Mouse (Mus musculus): ENCODE measurements around the gene Prmt2. TPM values are rescaled to one million over a fixed set of nuclear protein-coding genes. Genes with fewer than 3 reads are reported as not detected.
A peak's percentile ranks its signal among the peaks of the same experiment; 100 is the strongest.

Gene Prmt2
- 5.7 and 5.9 TPM in 2 replicates for polyA plus RNA-seq (2015; fragmentation: Nextera tagmentation; extraction: Ambion mirVana)

DNA sequence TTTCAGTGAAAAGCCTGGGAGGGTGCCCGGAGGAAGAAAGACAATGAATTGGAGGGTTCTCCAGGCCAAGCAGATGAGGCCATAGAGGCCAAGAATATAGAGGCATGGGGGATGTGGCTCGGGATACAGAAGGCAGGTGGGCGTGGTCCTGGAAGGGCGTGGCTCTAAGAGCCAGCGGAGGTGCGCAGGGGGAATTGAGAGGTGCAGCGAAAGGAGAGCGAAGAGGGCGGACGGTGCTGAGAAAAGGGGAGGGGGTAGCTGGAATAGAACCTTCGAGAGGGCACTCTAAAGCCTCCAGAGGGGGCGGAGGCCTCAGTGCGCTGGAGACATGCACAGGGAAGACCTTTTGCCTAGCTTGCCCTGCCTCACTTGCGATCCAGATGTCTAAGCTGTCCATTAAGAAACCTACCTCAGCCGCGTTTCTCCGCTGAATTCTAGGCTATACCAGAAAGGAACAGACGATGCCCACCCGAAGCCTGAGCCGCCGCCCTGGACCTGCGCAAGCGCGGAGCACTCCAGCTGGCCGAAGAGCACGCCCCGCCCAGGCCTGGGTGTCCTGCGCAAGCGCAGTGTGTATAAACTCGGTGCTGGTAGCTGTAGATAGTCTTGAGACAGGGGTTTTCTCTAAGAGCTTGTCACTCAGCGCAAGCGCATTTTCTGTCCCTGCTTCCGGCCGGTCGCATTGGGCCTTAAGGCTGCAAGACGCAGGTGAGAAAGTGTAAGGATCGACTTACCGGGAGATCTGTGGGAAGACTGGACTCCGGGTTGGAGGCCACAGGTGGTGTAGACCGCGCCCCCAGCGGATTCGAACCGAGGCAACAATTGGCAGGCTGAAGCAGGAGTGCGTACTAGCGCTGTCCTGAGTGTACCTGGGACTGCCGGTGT lies at the start of gene Prmt2:
TSS of gene Prmt2 (minus strand) at position 525 of the 885 bp plus-strand sequence.
- Histone ChIP-seq H3K36me3 (replicated peaks) (no peaks in the 10 kb centered on the region), H3K27ac (replicated peaks) (peak within 1 kb of the TSS; percentile 65; the same call in 1 of the 2 replicates), H3K27me3 (no peaks in the 10 kb centered on the region), H3K4me3 (replicated peaks) (peak within 1 kb of the TSS; percentile 69), H3K9ac (peak within 1 kb of the TSS; percentile 62), H3K4me2 (peak within 1 kb of the TSS; percentile 94), H3K9me3 (replicated peaks) (no peaks in the 10 kb centered on the region), H3K4me1 (replicated peaks) (peaks cover 13% of the 10 kb centered on the region)
- 1% methylated on average over 47 of the region's 47 CpGs for WGBS (ENCODE audit: insufficient replicate concordance)
- ATAC-seq (ENCODE audit: insufficient read depth), result peak; percentile 95

DNA sequence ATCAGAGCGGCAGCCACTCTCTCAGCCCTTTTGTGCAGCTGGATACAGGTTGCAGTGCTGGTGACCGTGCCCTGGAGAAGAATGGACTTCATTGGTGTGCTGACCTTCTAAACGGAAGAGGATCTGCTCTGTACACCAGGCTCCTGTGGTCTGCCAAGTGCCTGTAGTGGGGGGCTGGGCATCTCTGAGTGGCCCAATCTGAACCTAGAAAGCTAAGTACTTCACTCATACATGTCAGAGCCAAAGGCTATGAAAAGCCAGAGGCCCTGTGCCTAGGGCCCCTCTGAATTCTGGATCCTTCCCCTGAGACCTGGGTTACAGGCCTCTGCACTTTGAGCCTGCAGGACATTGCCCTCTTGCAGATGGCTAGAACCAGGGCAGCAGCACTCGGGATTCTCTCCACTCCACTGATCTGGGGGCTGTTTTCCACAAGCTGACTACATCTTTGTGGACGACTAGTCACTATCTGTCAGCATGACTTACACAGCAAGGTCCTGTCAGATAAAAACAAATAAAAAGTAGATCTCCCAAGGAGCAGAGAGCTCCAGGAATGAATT lies 41.0 kb upstream of the Prmt2 start:
- Histone ChIP-seq H3K9ac (no peak overlapping the region), H3K36me3 (replicated peaks) (0 out of 2 replicates have a peak, but pooled peaks cover 9% of the 10 kb centered on the region), H3K27me3 (no peaks in the 10 kb centered on the region), H3K4me1 (replicated peaks) (no peaks in the 10 kb centered on the region), H3K4me3 (replicated peaks) (no peak overlapping the region), H3K4me2 (no peak overlapping the region), H3K9me3 (replicated peaks) (no peaks in the 10 kb centered on the region), H3K27ac (replicated peaks) (no peak overlapping the region)
- WGBS (ENCODE audit: insufficient replicate concordance), result 54% methylated on average over 5 of the region's 5 CpGs
- no peak for ATAC-seq (ENCODE audit: insufficient read depth)

DNA sequence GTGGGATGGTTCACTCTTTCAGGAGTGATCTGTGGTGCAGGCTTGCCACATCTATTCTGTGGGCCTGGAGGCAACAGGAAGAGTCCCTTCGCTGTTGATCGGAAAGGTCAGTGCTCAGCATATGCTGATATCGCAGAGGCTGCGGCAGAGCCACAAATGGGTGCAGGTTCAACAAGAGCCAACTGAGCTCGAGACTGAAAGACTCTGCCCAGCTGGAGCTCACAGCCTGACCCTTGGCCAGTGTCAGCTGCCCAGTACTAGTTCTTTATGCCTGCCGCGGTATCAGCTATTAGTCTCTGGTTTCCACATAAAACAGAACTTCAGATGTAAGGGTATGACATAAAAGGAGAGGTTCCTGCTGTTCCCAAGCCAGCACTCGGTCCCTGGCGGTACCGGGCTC lies 37.6 kb upstream of the Prmt2 start:
- Histone ChIP-seq H3K9ac (no peak overlapping the region), H3K4me2 (no peak overlapping the region), H3K4me3 (replicated peaks) (no peak overlapping the region), H3K4me1 (replicated peaks) (no peaks in the 10 kb centered on the region), H3K27ac (replicated peaks) (no peak overlapping the region), H3K9me3 (replicated peaks) (no peaks in the 10 kb centered on the region), H3K27me3 (no peaks in the 10 kb centered on the region), H3K36me3 (replicated peaks) (0 out of 2 replicates have a peak, but pooled peaks cover 9% of the 10 kb centered on the region)
- 75% methylated on average over 10 of the region's 10 CpGs for WGBS (ENCODE audit: insufficient replicate concordance)
- ATAC-seq (ENCODE audit: insufficient read depth), result no peak

DNA sequence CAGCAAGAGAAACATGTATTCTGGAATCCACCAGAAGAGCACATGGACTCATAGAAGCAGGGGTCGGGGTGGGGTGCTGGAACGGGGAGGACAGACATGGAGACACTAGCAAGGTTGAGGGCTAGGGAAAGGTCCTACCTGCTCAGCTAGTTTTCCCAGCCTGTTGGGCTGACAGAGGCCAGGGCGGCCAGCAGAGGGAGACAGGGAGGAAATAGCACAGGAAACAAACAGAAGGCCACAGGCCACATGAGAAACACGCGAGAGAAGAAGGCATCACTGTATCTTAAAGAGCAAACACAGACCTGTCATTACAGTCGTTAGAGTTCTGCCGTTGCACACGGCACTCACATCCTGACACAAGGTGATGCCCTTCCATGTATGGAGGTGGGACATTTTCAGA lies 33.6 kb upstream of the Prmt2 start:
- H3K27ac ChIP-seq (replicated peaks), result no peak overlapping the region
- no peak for ATAC-seq (ENCODE audit: insufficient read depth)
- no peak overlapping the region for H3K9ac ChIP-seq
- H3K36me3 ChIP-seq (replicated peaks), result 0 out of 2 replicates have a peak, but pooled peaks cover 9% of the 10 kb centered on the region
- H3K9me3 ChIP-seq (replicated peaks), result no peaks in the 10 kb centered on the region
- 36% methylated on average over 8 of the region's 8 CpGs for WGBS (ENCODE audit: insufficient replicate concordance)
- no peaks in the 10 kb centered on the region for H3K27me3 ChIP-seq
- no peaks in the 10 kb centered on the region for H3K4me1 ChIP-seq (replicated peaks)
- H3K4me2 ChIP-seq, result no peak overlapping the region
- no peak overlapping the region for H3K4me3 ChIP-seq (replicated peaks)

DNA sequence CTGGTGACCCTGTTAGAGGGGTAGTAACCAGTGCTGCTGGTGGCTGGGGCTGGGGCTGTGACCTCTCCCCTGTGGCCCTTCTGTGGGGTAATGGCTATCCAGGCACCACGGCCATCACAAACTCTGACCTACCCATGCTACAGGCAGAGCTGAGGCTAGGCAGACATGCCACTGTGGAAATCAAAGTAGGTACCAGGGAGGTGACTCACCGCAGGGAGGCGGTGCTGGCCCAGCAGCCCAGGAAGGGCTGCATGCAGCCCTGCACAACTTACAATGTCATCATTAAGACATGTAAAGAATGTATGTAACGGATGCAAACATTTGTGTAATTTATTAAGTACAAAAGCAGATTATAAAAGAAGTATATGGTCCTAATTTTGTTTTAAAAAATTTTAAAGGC lies 24.8 kb upstream of the Prmt2 start:
- H3K27ac ChIP-seq (replicated peaks), result no peak overlapping the region
- H3K27me3 ChIP-seq, result no peaks in the 10 kb centered on the region
- H3K36me3 ChIP-seq (replicated peaks), result no peaks in the 10 kb centered on the region
- no peaks in the 10 kb centered on the region for H3K9me3 ChIP-seq (replicated peaks)
- 71% methylated on average over 4 of the region's 4 CpGs for WGBS (ENCODE audit: insufficient replicate concordance)
- H3K4me3 ChIP-seq (replicated peaks), result no peak overlapping the region
- no peak overlapping the region for H3K4me2 ChIP-seq
- no peak for ATAC-seq (ENCODE audit: insufficient read depth)
- H3K4me1 ChIP-seq (replicated peaks), result no peaks in the 10 kb centered on the region
- no peak overlapping the region for H3K9ac ChIP-seq

DNA sequence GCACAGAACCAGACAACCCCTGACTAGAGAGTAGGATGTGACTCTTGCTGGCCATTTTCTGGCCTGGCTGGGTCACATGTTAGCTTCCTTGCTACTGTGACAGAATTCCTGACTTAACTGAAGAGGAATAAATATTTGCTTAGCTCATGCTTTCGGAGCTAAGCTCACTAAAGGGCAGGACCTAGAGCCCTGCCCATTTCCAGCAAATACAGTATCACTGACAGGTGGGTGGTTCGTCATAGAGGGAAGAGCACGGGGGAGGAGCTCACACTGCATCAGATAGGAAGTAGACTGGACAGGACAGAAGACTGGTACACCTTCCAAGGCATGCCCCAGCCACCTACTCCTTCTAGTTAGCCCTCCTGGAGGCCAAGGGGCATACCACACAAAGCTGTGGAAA lies 23.8 kb upstream of the Prmt2 start:
- Histone ChIP-seq H3K4me1 (replicated peaks) (no peaks in the 10 kb centered on the region), H3K4me2 (no peak overlapping the region), H3K9ac (no peak overlapping the region), H3K27me3 (no peaks in the 10 kb centered on the region), H3K27ac (replicated peaks) (0 out of 2 replicates have a peak overlapping the region, but pooled peaks have one; percentile 5), H3K9me3 (replicated peaks) (no peaks in the 10 kb centered on the region), H3K4me3 (replicated peaks) (no peak overlapping the region), H3K36me3 (replicated peaks) (no peaks in the 10 kb centered on the region)
- 49% methylated on average over 3 of the region's 3 CpGs for WGBS (ENCODE audit: insufficient replicate concordance)
- ATAC-seq (ENCODE audit: insufficient read depth), result peak; percentile 81

DNA sequence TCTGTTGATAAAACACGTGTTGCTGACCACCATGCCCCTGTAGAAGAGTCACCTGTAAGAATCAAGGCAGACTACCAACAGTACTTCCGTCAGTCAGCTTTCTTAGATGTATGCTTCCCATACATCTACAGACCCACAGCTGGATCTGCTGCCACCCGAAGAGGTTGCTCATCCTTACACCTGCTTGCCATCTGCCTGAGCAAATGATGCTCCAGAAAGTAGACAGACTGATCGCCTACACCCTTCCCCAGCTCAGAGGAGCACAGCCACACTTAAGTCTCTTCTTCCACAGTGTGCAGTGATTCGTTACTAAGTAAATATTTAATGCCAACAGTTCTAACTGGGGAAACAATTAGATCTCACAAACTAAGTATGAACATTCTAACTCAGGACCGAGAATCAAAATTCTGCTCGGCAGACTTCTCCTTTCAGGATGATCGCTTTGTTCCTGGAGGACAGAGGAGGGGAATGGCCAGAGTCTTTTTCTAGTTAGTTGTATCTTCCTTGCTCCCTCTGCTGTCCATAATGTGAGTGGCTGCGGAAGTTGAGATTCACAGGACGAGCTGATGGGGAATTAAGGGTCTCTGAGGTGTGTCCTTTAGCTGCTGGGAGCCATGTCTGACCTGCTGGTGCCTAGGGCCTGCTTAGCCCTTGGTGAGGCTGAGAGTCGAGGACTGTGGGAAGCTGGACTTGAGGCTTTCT lies 22.8 kb upstream of the Prmt2 start:
- no peak overlapping the region for H3K4me2 ChIP-seq
- no peak overlapping the region for H3K9ac ChIP-seq
- 50% methylated on average over 11 of the region's 11 CpGs for WGBS (ENCODE audit: insufficient replicate concordance)
- H3K4me3 ChIP-seq (replicated peaks), result no peak overlapping the region
- H3K4me1 ChIP-seq (replicated peaks), result no peaks in the 10 kb centered on the region
- H3K9me3 ChIP-seq (replicated peaks), result no peaks in the 10 kb centered on the region
- H3K27me3 ChIP-seq, result no peaks in the 10 kb centered on the region
- H3K36me3 ChIP-seq (replicated peaks), result no peaks in the 10 kb centered on the region
- H3K27ac ChIP-seq (replicated peaks), result no peak overlapping the region
- no peak for ATAC-seq (ENCODE audit: insufficient read depth)

DNA sequence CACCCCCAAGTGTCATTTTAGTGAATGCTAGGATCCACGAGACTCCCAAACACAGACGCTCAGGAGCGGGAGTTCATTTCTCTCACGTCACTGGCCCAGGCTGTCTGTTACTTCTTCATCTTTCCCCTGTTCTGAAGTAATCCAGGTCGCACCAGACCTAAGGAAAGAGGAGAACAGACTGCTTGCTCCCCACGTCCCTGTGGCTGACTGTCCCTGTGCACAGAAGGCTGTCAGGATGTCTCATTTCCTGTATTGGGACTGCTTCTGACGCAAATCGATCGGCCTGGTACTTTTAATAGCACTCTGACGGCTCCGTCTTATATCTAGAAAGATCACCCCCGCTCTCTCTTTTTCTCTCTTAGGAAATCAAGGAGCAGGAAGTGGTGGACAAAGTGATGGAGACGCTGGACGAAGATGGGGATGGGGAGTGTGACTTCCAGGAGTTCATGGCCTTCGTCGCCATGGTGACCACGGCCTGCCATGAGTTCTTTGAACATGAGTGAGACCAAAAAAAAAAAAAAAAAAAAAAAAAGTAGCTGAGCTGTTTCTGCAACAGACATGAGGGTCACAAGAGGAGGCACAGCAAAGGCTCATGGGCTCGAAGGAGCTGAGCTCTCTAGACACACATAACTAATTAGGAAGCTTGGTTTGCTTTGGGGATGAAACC lies 22.0 kb upstream of the Prmt2 start:
- Histone ChIP-seq H3K4me1 (replicated peaks) (no peaks in the 10 kb centered on the region), H3K27me3 (no peaks in the 10 kb centered on the region), H3K27ac (replicated peaks) (no peak overlapping the region), H3K9ac (no peak overlapping the region), H3K4me3 (replicated peaks) (no peak overlapping the region), H3K9me3 (replicated peaks) (no peaks in the 10 kb centered on the region), H3K36me3 (replicated peaks) (no peaks in the 10 kb centered on the region), H3K4me2 (no peak overlapping the region)
- 62% methylated on average over 18 of the region's 18 CpGs for WGBS (ENCODE audit: insufficient replicate concordance)
- no peak for ATAC-seq (ENCODE audit: insufficient read depth)

DNA sequence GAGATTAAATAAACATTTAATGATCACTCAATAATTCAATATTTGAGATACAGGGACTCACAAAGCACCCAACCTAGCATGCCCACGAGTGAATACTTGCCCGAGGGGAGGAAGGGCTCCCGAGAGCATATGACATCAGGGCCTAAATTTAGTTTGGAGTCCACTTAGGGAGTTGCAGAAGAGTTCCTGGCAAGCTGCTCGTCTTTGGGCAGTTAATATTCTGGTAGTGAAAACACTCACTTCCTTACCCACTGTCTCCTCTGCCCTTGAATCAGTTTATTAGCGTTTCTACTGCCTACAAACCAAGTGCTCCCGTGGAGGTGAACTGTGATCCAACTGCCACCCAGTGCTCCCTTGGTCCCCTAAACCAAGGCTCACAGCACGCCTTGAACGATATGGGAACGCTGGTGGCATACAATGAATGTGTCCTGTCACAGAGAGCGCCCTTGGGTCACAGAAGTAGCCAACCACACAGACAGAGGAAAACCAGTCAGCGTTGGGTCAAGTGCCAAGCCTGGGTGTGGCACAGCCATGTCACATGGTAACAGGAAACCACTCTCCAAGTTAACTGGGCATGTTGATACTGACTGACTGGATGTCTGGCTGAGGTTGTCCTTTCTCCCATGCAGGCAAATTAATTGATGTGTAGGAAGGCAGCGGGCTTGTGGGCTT lies 20.2 kb upstream of the Prmt2 start:
- Histone ChIP-seq H3K9me3 (replicated peaks) (no peaks in the 10 kb centered on the region), H3K9ac (no peak overlapping the region), H3K4me3 (replicated peaks) (no peak overlapping the region), H3K4me2 (no peak overlapping the region), H3K27me3 (no peaks in the 10 kb centered on the region), H3K36me3 (replicated peaks) (no peaks in the 10 kb centered on the region), H3K27ac (replicated peaks) (no peak overlapping the region), H3K4me1 (replicated peaks) (no peaks in the 10 kb centered on the region)
- ATAC-seq (ENCODE audit: insufficient read depth), result no peak
- 51% methylated on average over 12 of the region's 12 CpGs for WGBS (ENCODE audit: insufficient replicate concordance)

DNA sequence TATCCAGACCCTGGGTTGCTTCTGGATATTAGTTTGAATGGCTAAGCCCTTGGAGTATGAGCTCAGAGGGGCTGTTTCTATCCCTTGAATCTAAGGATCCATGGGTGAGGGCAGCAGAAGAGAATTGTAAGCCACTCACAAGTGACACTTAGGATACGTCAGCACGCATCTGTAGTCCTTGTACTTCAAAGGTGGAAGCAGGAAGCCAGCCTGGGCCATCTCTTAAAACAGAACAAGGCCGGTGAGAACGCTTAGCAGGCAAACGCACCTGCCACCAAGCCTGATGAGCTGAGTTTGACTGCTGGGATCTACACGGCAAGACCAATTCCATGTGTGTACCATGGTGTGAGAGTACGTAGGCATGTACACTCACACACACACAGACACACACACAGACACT lies 19.6 kb upstream of the Prmt2 start:
- Histone ChIP-seq H3K27ac (replicated peaks) (no peak overlapping the region), H3K4me2 (no peak overlapping the region), H3K9ac (no peak overlapping the region), H3K9me3 (replicated peaks) (no peaks in the 10 kb centered on the region), H3K4me3 (replicated peaks) (no peak overlapping the region), H3K27me3 (no peaks in the 10 kb centered on the region), H3K4me1 (replicated peaks) (no peaks in the 10 kb centered on the region), H3K36me3 (replicated peaks) (no peaks in the 10 kb centered on the region)
- no peak for ATAC-seq (ENCODE audit: insufficient read depth)
- WGBS (ENCODE audit: insufficient replicate concordance), result 75% methylated on average over 7 of the region's 7 CpGs
